Mouse (Mus musculus) limb, embryonic 11.5 days (tissue): ENCODE data around the gene Tfpt. TPM values are rescaled to one million over a fixed set of nuclear protein-coding genes. Genes with fewer than 3 reads are reported as not detected.

Experiments used
- ATAC-seq: fragments of 200-750 bp; cut with Nextera tagmentation; 2 replicates; pipeline ENCODE4 v1.8.0; 2017; ENCODE audit warnings: low read depth; ENCODE audit not compliant: insufficient number of reproducible peaks, low FRiP score, low TSS enrichment
- DNase-seq: peaks from one replicate; pipeline ENCODE4 v3.0.0-alpha.2; 2015; ENCODE audit warnings: low spot score
- H3K27ac ChIP-seq: fragments of 300-500 bp; sonication (generic); replicated peaks from 2 replicates; pipeline ENCODE4 v1.5.1; 2014; ENCODE audit warnings: low read depth, mild to moderate bottlenecking, low read length
- H3K27me3 ChIP-seq: fragments of 300-500 bp; sonication (generic); 2 replicates; pipeline ENCODE4 v1.6.1; 2014; ENCODE audit warnings: mild to moderate bottlenecking, low read length, mixed read lengths; ENCODE audit not compliant: control insufficient read depth, insufficient read depth
- H3K36me3 ChIP-seq: fragments of 300-500 bp; sonication (generic); 2 replicates; pipeline ENCODE4 v1.6.1; 2014; ENCODE audit warnings: mild to moderate bottlenecking, low read length, moderate library complexity, mixed read lengths; ENCODE audit not compliant: control insufficient read depth, insufficient read depth
- H3K4me1 ChIP-seq: fragments of 300-500 bp; sonication (generic); 2 replicates; pipeline ENCODE4 v1.6.1; 2014; ENCODE audit warnings: low read length, mixed read lengths; ENCODE audit not compliant: control insufficient read depth, insufficient read depth
- H3K4me2 ChIP-seq: fragments of 300-500 bp; sonication (generic); 2 replicates; pipeline ENCODE4 v1.6.1; 2014; ENCODE audit warnings: low read depth, mild to moderate bottlenecking, moderate library complexity; ENCODE audit not compliant: severe bottlenecking
- H3K4me3 ChIP-seq: fragments of 300-500 bp; sonication (generic); 2 replicates; pipeline ENCODE4 v1.5.1; 2014; ENCODE audit warnings: low read depth, low read length
- H3K9ac ChIP-seq: fragments of 300-500 bp; sonication (generic); 2 replicates; pipeline ENCODE4 v1.6.1; 2014; ENCODE audit warnings: mild to moderate bottlenecking, low read length
- H3K9me3 ChIP-seq: fragments of 300-500 bp; sonication (generic); 2 replicates; pipeline ENCODE4 v1.6.1; 2016; ENCODE audit warnings: low read length; ENCODE audit not compliant: control insufficient read depth
- WGBS: fragments of 180-500 bp; shearing (Covaris S2); extraction: QIAGEN DNeasy Blood & Tissue Kit; methylation state at CpG from one replicate; pipeline ENCODE4 v1.1.7; 2014; 5-methylcytosine and 5-hydroxymethylcytosine counted together
- polyA plus RNA-seq: library from polyadenylated mRNA; unstranded; fragments of >200 nt; fragmentation: Nextera tagmentation; extraction: Ambion mirVana; gene quantifications from 2 replicates; pipeline ENCODE4 v1.2.1, GENCODE M21; 2014

The Tfpt gene
- polyA plus RNA-seq, 1 experiment from 2014 or later, result 31.1 TPM

DNA sequence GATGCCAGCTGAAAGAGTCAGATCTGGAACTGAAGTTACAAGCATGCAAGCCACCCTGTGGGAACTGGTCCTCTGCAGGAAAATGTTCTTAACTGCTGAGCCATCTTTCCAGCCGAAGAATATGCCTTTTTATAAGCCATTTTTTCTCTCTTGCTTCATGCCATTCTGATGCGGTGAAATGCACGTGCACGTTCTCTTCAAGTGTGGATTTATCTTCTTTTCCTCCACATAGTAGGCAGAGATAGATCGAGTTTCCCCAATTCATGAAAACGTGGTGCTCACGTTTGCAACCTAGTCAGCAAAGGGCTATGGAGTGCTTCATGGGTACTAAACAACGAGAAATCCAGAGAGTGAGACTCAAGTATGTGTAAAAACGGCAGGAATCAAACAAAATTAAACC, 14.1 kb upstream of the Tfpt start:
- Histone ChIP-seq H3K9me3 (no peaks in the 10 kb centered on the region), H3K4me2 (peak overlapping the region; percentile 60), H3K36me3 (peaks cover 6% of the 10 kb centered on the region; the same call in 1 of the 2 replicates), H3K27ac (no peak overlapping the region), H3K4me1 (peaks cover 21% of the 10 kb centered on the region), H3K9ac (no peak overlapping the region), H3K4me3 (peak overlapping the region; percentile 32), H3K27me3 (no peaks in the 10 kb centered on the region)
- ATAC-seq (no peak), DNase-seq (no peak)
- 22% methylated on average over 9 of the region's 9 CpGs for WGBS

DNA sequence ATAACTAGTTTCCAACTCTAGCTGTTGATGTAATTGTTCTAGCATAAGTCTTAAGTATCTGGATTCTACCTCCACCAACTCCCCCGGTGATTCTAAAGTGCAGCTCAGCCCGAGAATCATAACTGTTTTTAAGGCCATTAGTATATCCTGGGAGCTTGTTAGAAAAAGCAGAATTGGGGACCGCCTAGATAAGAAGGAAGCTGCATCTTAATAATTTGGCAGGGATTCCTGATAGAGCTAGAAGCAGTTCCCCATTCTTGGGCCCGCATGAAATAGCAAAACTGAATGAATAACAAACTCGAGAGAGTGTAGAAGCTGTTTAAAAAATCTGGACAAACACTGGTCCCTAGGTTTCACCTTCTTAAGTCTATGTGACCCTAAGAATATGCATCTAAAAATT, 13.7 kb upstream of the Tfpt start:
- no peak overlapping the region for H3K27ac ChIP-seq
- no peaks in the 10 kb centered on the region for H3K27me3 ChIP-seq
- DNase-seq (no peak), ATAC-seq (no peak)
- no peak overlapping the region for H3K9ac ChIP-seq
- H3K4me2 ChIP-seq, result no peak overlapping the region
- peaks cover 6% of the 10 kb centered on the region; the same call in 1 of the 2 replicates for H3K36me3 ChIP-seq
- H3K9me3 ChIP-seq, result no peaks in the 10 kb centered on the region
- peaks cover 18% of the 10 kb centered on the region for H3K4me1 ChIP-seq
- 80% methylated on average over 5 of the region's 5 CpGs for WGBS
- H3K4me3 ChIP-seq, result no peak overlapping the region

DNA sequence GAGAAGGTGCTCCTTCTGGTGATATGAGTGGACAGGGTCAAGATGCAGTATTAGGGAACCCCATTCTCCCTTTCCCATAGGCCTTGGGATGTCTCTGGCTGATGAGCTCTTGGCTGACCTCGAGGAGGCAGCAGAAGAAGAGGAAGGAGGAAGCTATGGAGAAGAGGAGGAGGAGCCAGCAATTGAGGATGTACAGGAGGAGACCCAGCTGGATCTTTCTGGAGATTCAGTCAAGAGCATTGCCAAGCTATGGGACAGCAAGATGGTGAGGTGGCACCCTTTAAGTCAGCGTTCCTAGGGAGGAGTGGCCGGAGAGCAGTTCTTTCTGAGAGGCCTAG, 718 bp upstream of the Tfpt start:
- WGBS, result 66% methylated on average over 3 of the region's 3 CpGs
- Histone ChIP-seq H3K36me3 (peaks cover 10% of the 10 kb centered on the region), H3K4me2 (peak overlapping the region; percentile 95), H3K9me3 (no peaks in the 10 kb centered on the region), H3K27me3 (no peaks in the 10 kb centered on the region), H3K9ac (peak overlapping the region; percentile 66), H3K4me3 (peak overlapping the region; percentile 73), H3K27ac (no peak overlapping the region), H3K4me1 (peaks cover 15% of the 10 kb centered on the region)
- no peak for ATAC-seq
- no peak for DNase-seq

DNA sequence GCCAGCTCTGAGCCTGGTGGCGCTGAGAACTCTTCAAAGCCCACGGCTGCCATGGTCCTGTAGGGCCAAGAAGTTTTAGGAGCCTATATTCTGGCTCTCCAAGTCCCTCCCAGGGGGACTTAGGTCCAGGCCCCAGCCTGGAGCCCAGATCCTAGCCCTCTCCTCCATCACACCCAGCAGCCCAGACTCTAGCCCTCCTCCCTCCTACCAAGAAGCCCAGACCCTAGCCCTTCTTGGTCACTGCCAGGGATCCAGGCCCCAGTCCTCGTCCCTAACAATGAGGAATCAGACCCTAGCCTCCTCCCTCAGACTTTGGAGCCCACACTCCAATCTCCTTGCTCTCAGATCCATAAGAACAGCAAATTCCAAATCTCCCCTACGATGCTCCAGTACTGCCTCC, 699 bp downstream of the Tfpt start:
- peaks cover 10% of the 10 kb centered on the region for H3K36me3 ChIP-seq
- H3K9me3 ChIP-seq, result no peaks in the 10 kb centered on the region
- H3K27ac ChIP-seq, result no peak overlapping the region
- H3K4me1 ChIP-seq, result peaks cover 15% of the 10 kb centered on the region
- H3K27me3 ChIP-seq, result no peaks in the 10 kb centered on the region
- peak overlapping the region; percentile 96 for H3K4me2 ChIP-seq
- peak overlapping the region; percentile 73 for H3K4me3 ChIP-seq
- peak; percentile 69 for ATAC-seq
- 30% methylated on average over 4 of the region's 4 CpGs for WGBS
- peak overlapping the region; percentile 66 for H3K9ac ChIP-seq
- DNase-seq, result no peak

DNA sequence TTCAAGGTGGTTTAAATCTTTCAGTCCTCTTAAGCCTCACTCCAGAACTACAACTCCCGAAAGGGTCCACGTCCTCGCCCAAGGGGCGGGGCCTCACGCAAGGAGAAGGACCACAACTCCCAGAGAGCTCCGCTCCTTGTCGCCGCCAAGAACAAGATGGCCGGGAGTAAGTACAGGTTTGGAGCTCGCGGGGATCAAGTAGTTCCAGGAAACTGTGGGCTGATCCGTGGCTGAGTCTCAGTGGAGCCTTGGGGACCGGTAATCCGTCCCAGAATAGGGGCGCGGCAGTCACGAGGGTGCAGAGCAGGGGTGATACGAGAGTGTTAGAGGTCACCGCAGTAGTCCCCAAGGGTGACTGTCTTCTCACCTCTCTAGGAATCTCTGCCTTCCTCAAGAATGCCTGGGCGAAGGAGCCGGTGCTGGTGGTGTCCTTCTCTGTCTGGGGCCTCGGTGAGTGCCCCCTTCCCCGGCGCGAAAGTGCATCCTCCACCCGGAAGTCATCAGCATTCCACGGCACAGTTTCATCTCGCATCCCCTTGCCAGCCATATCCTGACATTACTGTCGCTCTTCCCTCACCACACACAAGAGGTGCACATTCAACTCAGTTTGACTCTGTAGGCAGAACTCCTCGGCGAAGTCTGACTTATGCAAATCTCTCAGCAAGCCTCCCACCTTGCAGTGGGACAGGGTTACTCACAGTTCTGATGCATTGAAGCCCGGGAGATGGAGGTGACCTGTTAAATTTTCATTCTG, 12.3 kb downstream of the Tfpt start, which contains the start of gene Ndufa3:
TSS of gene Ndufa3 (plus strand) at position 132 of the 754 bp plus-strand sequence.
- no peaks in the 10 kb centered on the region for H3K9me3 ChIP-seq
- H3K4me3 ChIP-seq, result peak within 1 kb of the TSS; percentile 76
- H3K9ac ChIP-seq, result peak within 1 kb of the TSS; percentile 72
- peak within 1 kb of the TSS; percentile 64 for H3K4me2 ChIP-seq
- no peak within 1 kb of the TSS for H3K27ac ChIP-seq
- no peaks in the 10 kb centered on the region for H3K27me3 ChIP-seq
- H3K36me3 ChIP-seq, result peaks cover 5% of the 10 kb centered on the region
- WGBS, result 2% methylated on average over 32 of the region's 32 CpGs
- H3K4me1 ChIP-seq, result no peaks in the 10 kb centered on the region
- peak; percentile 86 for DNase-seq
- peak; percentile 93 for ATAC-seq

DNA sequence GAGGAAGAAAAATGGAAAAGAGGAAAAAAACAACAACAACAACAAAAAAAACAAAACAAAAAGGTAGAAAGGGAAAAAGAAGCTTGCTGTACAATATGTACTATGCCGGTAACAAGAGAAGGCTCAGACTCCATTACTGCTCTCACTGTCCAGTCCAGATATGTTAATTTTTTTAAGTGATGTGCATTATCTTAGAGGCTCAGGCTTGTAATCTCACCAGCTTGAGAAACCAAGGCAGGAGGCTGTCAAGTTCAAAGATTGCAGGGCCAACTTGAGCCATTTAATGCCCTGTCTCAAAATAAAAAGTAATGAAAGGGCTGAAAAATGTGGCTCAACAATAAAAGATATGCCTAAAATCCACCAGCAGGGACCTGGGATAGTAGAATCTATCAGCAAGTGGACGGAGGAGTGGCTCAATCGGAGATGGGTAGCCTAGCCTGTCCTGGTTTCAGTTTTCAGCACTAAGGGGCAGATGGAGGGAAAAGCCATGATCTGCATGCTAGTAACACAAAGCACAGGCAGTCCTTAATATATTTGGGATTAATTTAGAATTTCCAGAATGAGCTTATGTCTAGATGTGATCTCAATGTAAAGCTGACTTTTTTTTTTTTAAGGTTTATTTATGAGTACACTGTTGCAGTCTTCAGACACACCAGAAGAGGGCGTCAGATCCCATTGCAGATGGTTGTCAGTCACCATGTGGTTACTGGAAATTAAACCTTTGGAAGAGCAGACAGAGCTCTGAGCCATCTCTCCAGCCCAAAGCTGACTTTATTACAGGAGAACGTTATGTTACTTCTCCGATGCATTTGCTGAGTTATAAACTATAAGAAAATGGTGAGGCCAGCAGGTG, 13.1 kb downstream of the Tfpt start:
- no peaks in the 10 kb centered on the region for H3K27me3 ChIP-seq
- H3K4me3 ChIP-seq, result peak overlapping the region; percentile 76; the same call in 1 of the 2 replicates
- peaks cover 5% of the 10 kb centered on the region for H3K36me3 ChIP-seq
- H3K9ac ChIP-seq, result no peak overlapping the region
- no peaks in the 10 kb centered on the region for H3K4me1 ChIP-seq
- H3K9me3 ChIP-seq, result no peaks in the 10 kb centered on the region
- no peak overlapping the region for H3K27ac ChIP-seq
- DNase-seq, result no peak
- 45% methylated on average over 6 of the region's 6 CpGs for WGBS
- peak; percentile 41; the same call in 1 of the 2 replicates for ATAC-seq
- no peak overlapping the region for H3K4me2 ChIP-seq

DNA sequence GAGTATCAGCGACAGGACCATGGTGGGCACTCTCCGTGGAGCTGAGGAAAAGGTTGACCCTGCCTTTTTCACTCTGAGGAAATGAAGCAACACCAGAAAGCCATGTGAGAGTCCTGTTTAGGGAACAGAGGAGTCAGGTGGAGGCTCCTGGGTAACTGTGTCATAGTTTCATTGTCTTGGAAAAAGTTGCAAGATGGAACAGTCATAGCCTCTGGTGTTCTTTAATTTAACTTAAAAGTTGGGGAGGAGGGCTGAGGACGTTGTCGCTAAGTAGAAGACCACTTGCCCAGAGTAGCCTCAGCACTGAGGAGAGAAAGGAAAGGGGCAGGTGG, 13.7 kb downstream of the Tfpt start, which contains the start of gene Oscar:
TSS of gene Oscar (minus strand) at position 101 of the 332 bp plus-strand sequence.
- H3K4me1 ChIP-seq, result no peaks in the 10 kb centered on the region
- no peak for ATAC-seq
- no peaks in the 10 kb centered on the region for H3K27me3 ChIP-seq
- no peak within 1 kb of the TSS for H3K4me2 ChIP-seq
- peaks cover 5% of the 10 kb centered on the region for H3K36me3 ChIP-seq
- H3K9me3 ChIP-seq, result no peaks in the 10 kb centered on the region
- H3K9ac ChIP-seq, result no peak within 1 kb of the TSS
- H3K4me3 ChIP-seq, result peak within 1 kb of the TSS; percentile 76; the same call in 1 of the 2 replicates
- 72% methylated on average over 4 of the region's 4 CpGs for WGBS
- no peak within 1 kb of the TSS for H3K27ac ChIP-seq
- DNase-seq, result no peak

DNA sequence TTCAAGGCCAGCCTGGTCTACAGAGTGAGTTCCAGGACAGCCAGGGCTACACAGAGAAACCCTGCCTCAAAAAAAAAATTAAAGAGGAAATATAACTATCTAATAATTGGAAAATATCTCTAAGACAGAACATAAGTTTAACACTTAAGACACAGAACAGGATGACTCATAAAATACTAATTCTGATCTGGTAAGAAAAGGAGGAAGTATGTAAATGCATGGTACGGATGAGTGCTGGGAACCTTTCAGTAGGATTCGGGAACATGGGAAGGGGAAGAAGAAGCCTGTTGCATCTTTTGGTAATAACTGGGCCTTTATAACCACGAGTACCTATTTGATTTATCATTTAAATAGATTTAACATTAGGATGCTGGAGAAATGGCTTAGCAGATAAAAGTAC, 15.7 kb downstream of the Tfpt start:
- Histone ChIP-seq H3K4me2 (no peak overlapping the region), H3K27me3 (no peaks in the 10 kb centered on the region), H3K27ac (no peak overlapping the region), H3K9me3 (no peaks in the 10 kb centered on the region), H3K4me3 (no peak overlapping the region), H3K4me1 (no peaks in the 10 kb centered on the region), H3K36me3 (no peaks in the 10 kb centered on the region), H3K9ac (no peak overlapping the region)
- ATAC-seq (no peak), DNase-seq (no peak)
- 85% methylated on average over 3 of the region's 3 CpGs for WGBS
